Mouse (Mus musculus) adrenal gland, adult 2 months (tissue): ENCODE data around the gene Gon7. TPM values are rescaled to one million over a fixed set of nuclear protein-coding genes. Genes with fewer than 3 reads are reported as not detected.

Experiments used
- DNase-seq: peaks from one replicate; pipeline ENCODE4 v3.0.0; 2021
- long read RNA-seq: library from polyadenylated mRNA; stranded (forward); transcript quantifications from one replicate; pipeline ENCODE4 v2.0.0, GENCODE M21; 2021
- polyA plus RNA-seq: library from polyadenylated mRNA; depleted of rRNA; stranded (reverse); fragments of >200 nt; gene quantifications from 2 replicates; pipeline ENCODE4 v1.2.3, GENCODE M21; 2012; rRNA removed
- total RNA-seq, 2 experiments: library from RNA; stranded (reverse); gene quantifications; 2 replicates each; pipeline ENCODE4 v1.2.3; 2021

Gon7 gene
- 10 to 100 TPM; 11.6 to 11.7 TPM for total RNA-seq
- polyA plus RNA-seq: 8.7 and 12.7 TPM in 2 replicates
- long read RNA-seq, transcript Gon7-201 (2 exons, 1,152 nt): major isoform, 8 of 10 reads
- long read RNA-seq, partial matches to known transcripts: 0 of 10 reads
- long read RNA-seq, other reads (novel, unspliced or antisense): 1 of 10 reads

- peak; percentile 97 for DNase-seq
Observed at GRCm38 (mm10) chr12:102757689-102758402, at the start of gene Gon7, which contains the start of the genes Gm28051 and Ubr7. Gene Gon7 (minus strand): TSS chr12:102757803. Gene Gm28051 (minus strand): TSS chr12:102757765. Gene Ubr7 (plus strand): TSS chr12:102757967.

- no peak for DNase-seq
Observed at GRCm38 (mm10) chr12:102799528-102799927, 41.9 kb upstream of the Gon7 start.

DNA sequence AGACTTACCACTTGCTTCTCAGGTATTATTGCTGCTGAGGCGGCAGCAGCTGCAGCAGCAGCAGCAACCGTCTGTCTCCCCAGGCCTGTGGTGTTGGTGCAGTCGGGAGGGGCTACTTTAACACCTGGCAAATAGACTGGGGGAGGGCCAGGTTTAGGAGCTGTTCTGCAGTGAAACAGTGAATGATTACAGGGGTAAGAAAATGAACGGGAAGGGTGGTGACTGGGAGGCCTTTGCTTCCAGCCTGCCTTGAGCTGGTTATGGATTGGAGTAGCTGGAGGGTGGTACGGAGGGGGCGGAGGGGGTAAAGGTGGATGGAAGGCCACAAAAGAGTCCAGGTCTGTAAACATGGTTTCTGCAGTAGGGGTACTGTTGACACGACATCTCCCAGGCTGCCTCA is 30.3 kb upstream of the Gon7 start:
- no peak for DNase-seq

GRCm38 (mm10) chr12:102785593-102785985 is 28.0 kb upstream of the Gon7 start:
- DNase-seq: no peak

- no peak for DNase-seq
Observed at GRCm38 (mm10) chr12:102784899-102785592, 27.4 kb upstream of the Gon7 start.

GRCm38 (mm10) chr12:102782841-102783240 is 25.2 kb upstream of the Gon7 start:
- no peak for DNase-seq

DNA sequence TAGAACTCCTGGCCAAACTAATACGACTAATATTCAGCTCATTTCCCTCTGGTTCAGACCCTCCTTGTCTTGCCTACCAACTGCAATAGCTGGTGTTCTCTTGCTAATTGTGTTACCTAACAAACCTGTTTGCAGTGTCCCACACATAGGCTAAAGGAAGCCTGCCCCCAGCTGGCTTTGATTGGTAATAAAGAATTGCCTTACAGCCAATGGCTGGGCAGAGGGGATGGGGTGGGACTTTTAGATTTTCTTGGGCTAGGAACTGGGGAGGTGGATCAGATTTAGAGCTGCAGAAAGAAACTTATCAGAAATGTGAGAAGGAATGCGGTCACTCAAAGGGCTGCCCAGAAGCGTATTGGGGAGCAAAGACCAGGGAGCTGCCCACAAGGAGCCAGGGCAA is 21.8 kb upstream of the Gon7 start:
- no peak for DNase-seq

DNA sequence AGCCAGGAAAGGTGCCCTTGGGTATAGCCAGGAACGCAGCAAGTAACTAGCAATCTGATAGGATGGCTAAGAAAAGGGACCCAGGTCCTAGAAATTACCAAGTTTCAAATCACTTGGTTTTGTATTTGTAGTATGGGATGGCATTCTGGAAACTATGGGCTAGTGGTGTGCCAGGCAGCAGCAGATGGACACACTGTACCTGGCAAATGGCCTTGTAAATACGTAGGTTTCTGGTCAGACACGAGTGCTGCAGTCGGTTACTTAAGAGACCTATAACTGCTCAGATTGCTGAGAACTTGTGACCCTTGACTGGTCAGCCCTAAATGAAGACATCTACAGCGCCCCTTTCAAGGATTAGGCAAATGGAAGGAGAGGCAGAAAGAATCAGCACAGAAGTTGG is 20.5 kb upstream of the Gon7 start:
- DNase-seq: no peak

DNA sequence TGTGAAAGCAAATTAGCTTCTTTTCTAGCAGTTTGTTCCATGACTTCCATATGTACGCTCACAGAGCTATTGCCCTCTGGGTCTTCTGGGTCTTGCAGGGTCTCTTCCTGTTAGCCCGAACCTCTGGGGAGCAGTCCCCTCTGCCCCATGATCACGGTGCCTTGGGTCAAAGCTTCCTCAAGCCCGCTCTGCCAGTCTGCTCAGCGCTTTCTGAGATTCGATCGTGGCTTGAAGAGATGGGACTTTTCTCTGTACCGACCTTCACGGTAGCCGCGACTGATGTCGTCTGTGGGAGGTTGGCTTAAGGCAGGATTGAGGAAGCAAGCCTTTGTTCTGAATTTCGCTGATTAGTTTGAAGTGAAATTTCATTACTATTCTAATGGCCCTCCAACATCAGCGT is 18.4 kb upstream of the Gon7 start:
- no peak for DNase-seq

DNA sequence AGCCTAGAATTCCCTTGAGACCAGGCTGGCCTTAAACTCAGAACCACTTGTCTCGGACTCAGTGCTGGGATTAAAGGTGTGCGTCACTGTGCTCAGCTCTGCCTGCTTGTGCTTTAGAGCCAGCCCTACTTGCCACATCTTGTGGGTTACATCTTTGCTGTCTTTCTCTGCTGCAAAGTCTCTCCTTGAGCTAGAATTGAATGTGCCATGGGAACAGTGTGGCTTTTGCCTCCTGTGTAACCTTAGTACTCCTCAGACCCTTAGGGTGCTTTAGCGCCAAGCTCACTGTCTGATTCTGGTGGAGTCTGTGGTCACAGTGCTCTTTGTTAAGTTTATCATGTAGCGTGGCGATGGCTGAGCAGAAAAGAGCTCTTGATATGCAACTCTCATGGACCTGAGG is 15.1 kb upstream of the Gon7 start:
- no peak for DNase-seq

- no peak for DNase-seq
Observed at GRCm38 (mm10) chr12:102771601-102772000, 14.0 kb upstream of the Gon7 start.

- no peak for DNase-seq
Observed at GRCm38 (mm10) chr12:102769000-102769399, 11.4 kb upstream of the Gon7 start.

- DNase-seq: peak; percentile 69
Observed at GRCm38 (mm10) chr12:102763696-102764095, 6.1 kb upstream of the Gon7 start.

DNA sequence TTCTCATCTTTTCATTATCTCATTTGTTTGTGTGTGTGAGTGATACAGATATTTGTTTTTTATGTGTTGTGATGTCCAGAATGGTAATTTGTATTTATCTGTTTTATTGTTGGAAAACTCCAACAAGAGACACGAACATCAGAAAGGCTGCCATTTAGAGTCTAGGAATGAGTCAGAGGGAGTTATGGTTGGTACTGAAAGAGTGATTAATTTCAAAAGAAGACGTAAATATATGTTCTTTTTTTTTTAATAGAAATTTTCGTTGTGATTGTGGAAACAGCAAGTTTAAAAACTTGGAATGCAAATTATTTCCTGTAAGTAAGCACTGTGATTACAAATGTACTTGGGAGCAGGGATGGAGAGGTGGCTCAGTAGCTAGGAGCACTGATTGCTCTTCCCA is 4.1 kb upstream of the Gon7 start:
- no peak for DNase-seq

- DNase-seq: peak; percentile 29
Observed at GRCm38 (mm10) chr12:102758936-102759335, 1.3 kb upstream of the Gon7 start.

DNA sequence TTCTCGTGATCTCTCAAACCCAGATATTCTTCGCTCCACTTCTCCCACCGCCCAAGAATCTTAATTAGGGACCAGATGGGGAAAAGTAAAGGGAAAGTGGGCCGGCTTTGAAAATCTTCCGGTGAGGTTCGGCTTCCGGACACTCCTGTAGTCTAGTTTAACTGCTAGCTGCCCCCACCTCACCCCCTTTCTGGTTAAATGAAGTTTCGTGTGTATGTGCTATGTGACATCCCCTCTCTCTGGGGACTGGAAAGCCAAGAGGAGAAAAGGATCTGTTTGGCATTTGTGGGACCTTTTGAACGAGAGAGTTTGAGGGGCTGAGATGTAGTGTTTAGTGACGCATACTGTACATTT is 777 bp upstream of the Gon7 start, which contains the start of gene Gm20604:
TSS of gene Gm20604 (minus strand) at position 270 of the 354 bp plus-strand sequence.
- DNase-seq: no peak

DNA sequence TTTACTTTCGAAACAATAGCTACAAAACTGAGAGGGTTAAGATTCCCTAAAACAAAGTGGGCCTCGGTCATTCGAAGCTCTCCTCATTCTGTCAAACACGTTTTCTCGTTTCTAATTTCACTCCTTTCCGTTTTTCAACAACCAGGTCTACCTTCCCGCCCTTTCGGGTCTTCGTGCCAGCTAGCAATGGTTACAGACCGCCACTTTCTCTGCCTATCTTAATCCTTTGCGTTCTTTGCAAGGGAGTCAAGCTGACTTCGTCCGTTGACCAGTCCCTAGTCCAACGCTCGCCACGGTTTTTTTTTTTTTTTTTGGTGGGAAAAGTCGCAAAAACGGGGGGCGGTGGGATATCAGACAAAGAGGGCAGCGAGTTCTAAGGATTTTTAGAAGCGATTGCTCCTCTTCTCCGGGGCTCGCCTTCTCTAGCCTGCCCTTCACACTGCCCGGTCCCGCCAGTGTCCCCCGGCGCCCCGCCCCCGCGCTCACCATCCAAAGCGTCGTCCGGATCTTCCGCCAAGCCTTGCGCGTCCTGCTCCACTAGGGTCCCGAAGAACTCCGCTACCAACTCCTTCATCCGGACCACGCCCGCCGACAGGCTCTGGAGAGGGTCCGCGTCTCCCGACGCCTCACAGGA is 431 bp downstream of the Gon7 start:
- DNase-seq: no peak

- DNase-seq: no peak
Observed at GRCm38 (mm10) chr12:102756304-102756703, 1.3 kb downstream of the Gon7 start.

- no peak for DNase-seq
Observed at GRCm38 (mm10) chr12:102748256-102748655, 9.3 kb downstream of the Gon7 start.

- DNase-seq: no peak
Observed at GRCm38 (mm10) chr12:102744839-102745238, 12.8 kb downstream of the Gon7 start.

- DNase-seq: peak; percentile 96
Observed at GRCm38 (mm10) chr12:102743589-102744574, 13.7 kb downstream of the Gon7 start, which contains the start of the genes Moap1 and Tmem251. Gene Moap1 (minus strand): TSS chr12:102743661. Gene Tmem251 (plus strand): TSS chr12:102743762.
